Mouse (Mus musculus) CH12.LX (cell line): Measurements from ENCODE around the gene Cd163l1. TPM values are rescaled to one million over a fixed set of nuclear protein-coding genes. Genes with fewer than 3 reads are reported as not detected.

Experiments
- DNase-seq: peaks from one replicate; pipeline ENCODE4 v3.0.0-alpha.2; 2013; ENCODE audit errors: extremely low read depth
- H3K27ac ChIP-seq: 2 replicates; pipeline ENCODE4 v1.5.1; 2012; ENCODE audit warnings: low read depth, mild to moderate bottlenecking, control low read depth, moderate library complexity; ENCODE audit not compliant: insufficient read depth
- H3K27me3 ChIP-seq: replicated peaks from 2 replicates; pipeline ENCODE3; 2012; ENCODE audit warnings: inconsistent platforms
- H3K36me3 ChIP-seq, 2 experiments: replicated peaks in 1 of 2; 2 replicates each; pipeline versions ENCODE3 to v1.6.1; 2012; ENCODE audit warnings: inconsistent platforms in 1 of 2, low read length in 1 of 2, mild to moderate bottlenecking in 1 of 2, mixed read lengths in 1 of 2, moderate library complexity in 1 of 2; ENCODE audit not compliant: control insufficient read depth in 1 of 2, insufficient read depth in 1 of 2
- H3K4me1 ChIP-seq, 2 experiments: 2 replicates each; pipeline ENCODE4 v1.6.1; 2012; ENCODE audit warnings: inconsistent platforms in 1 of 2, moderate library complexity in 1 of 2; ENCODE audit not compliant: insufficient read depth in 2 of 2, control insufficient read depth in 1 of 2
- H3K4me2 ChIP-seq: 2 replicates; pipeline ENCODE4 v1.6.1; 2012; ENCODE audit warnings: low read depth, mild to moderate bottlenecking, control low read depth; ENCODE audit not compliant: poor library complexity, insufficient read depth, severe bottlenecking
- H3K4me3 ChIP-seq, 3 experiments: fragments of 150-350 bp in 1 of 3; sonication (generic) in 1 of 3; replicated peaks in 1 of 3; 2 replicates each; pipeline versions ENCODE3 to v1.5.1; 2011 to 2012; ENCODE audit warnings: low read depth in 2 of 3, low read length in 2 of 3, mild to moderate bottlenecking in 2 of 3, moderate library complexity in 2 of 3, control low read depth in 1 of 3, improper control_type of control experiment in 1 of 3, inconsistent platforms in 1 of 3, mixed read lengths in 1 of 3; ENCODE audit not compliant: poor library complexity in 1 of 3
- H3K79me2 ChIP-seq: replicated peaks from 2 replicates; pipeline ENCODE4 v1.6.1; 2012; ENCODE audit warnings: mild to moderate bottlenecking, moderate library complexity; ENCODE audit not compliant: control insufficient read depth, poor library complexity, insufficient read depth, severe bottlenecking; ENCODE audit errors: extremely low read depth
- H3K9ac ChIP-seq: 2 replicates; pipeline ENCODE4 v1.6.1; 2012; ENCODE audit warnings: low read depth, mild to moderate bottlenecking, control low read depth, moderate library complexity; ENCODE audit not compliant: insufficient read depth
- H3K9me3 ChIP-seq: replicated peaks from 2 replicates; pipeline ENCODE3; 2012; ENCODE audit warnings: low read length, inconsistent platforms, mixed read lengths
- BHLHE40 ChIP-seq: IDR thresholded peaks from 2 replicates; pipeline ENCODE4 v1.6.1; 2011; ENCODE audit warnings: mild to moderate bottlenecking, low read depth, low read length, improper control_type of control experiment
- CHD1 ChIP-seq: IDR thresholded peaks from 2 replicates; pipeline ENCODE4 v1.6.1; 2012; ENCODE audit warnings: low read depth, low read length, improper control_type of control experiment, inconsistent platforms
- ELF1 ChIP-seq: IDR thresholded peaks from 2 replicates; pipeline ENCODE4 v1.6.1; 2014; ENCODE audit warnings: low read depth, mild to moderate bottlenecking, inconsistent platforms, low read length, improper control_type of control experiment
- HCFC1 ChIP-seq: IDR thresholded peaks from 2 replicates; pipeline ENCODE4 v1.6.1; 2012; ENCODE audit warnings: low read depth, mild to moderate bottlenecking, inconsistent platforms, low read length, improper control_type of control experiment
- IRF4 ChIP-seq: IDR thresholded peaks from 2 replicates; pipeline ENCODE4 v1.6.1; 2014; ENCODE audit warnings: low read depth, mild to moderate bottlenecking, inconsistent platforms, low read length, improper control_type of control experiment
- JUND ChIP-seq: conservative IDR thresholded peaks from 2 replicates; pipeline ENCODE4 v1.6.1; 2011; ENCODE audit warnings: low read depth, low read length, improper control_type of control experiment
- MAFK ChIP-seq: IDR thresholded peaks from 2 replicates; pipeline ENCODE4 v1.6.1; 2011; ENCODE audit warnings: low read length, improper control_type of control experiment; ENCODE audit not compliant: insufficient replicate concordance
- MEF2A ChIP-seq: IDR thresholded peaks from 2 replicates; pipeline ENCODE4 v1.6.1; 2014; ENCODE audit warnings: low read depth, mild to moderate bottlenecking, inconsistent platforms, low read length, improper control_type of control experiment, borderline replicate concordance
- MYC ChIP-seq: IDR thresholded peaks from 2 replicates; pipeline ENCODE4 v1.6.1; 2011; ENCODE audit warnings: low read depth, mild to moderate bottlenecking, improper control_type of control experiment, low read length
- NELFE ChIP-seq: IDR thresholded peaks from 2 replicates; pipeline ENCODE4 v1.6.1; 2011; ENCODE audit warnings: low read depth, low read length, improper control_type of control experiment
- NRF1 ChIP-seq: IDR thresholded peaks from 2 replicates; pipeline ENCODE4 v1.6.1; 2014; ENCODE audit warnings: low read depth, mild to moderate bottlenecking, inconsistent platforms, low read length, improper control_type of control experiment, moderate library complexity
- PAX5 ChIP-seq: IDR thresholded peaks from 2 replicates; pipeline ENCODE4 v1.6.1; 2012; ENCODE audit warnings: low read length, inconsistent platforms, mixed read lengths
- POLR2A ChIP-seq: IDR thresholded peaks from 2 replicates; pipeline ENCODE4 v1.6.1; 2011; ENCODE audit warnings: low read depth, mild to moderate bottlenecking, improper control_type of control experiment, low read length
- POLR2AphosphoS2 ChIP-seq: IDR thresholded peaks from 2 replicates; pipeline ENCODE4 v1.6.1; 2011; ENCODE audit warnings: low read depth, low read length, improper control_type of control experiment
- SIN3A ChIP-seq: IDR thresholded peaks from 2 replicates; pipeline ENCODE4 v1.6.1; 2012; ENCODE audit warnings: low read length, improper control_type of control experiment, inconsistent platforms
- TBP ChIP-seq: conservative IDR thresholded peaks from 2 replicates; pipeline ENCODE4 v1.6.1; 2011; ENCODE audit warnings: low read depth, low read length, improper control_type of control experiment
- TCF12 ChIP-seq: IDR thresholded peaks from 2 replicates; pipeline ENCODE4 v1.6.1; 2014; ENCODE audit warnings: low read depth, mild to moderate bottlenecking, inconsistent platforms, low read length, improper control_type of control experiment
- UBTF ChIP-seq: IDR thresholded peaks from 2 replicates; pipeline ENCODE4 v1.6.1; 2012; ENCODE audit warnings: low read depth, mild to moderate bottlenecking, inconsistent platforms, low read length, improper control_type of control experiment, moderate library complexity
- USF1 ChIP-seq: IDR thresholded peaks from 2 replicates; pipeline ENCODE4 v1.6.1; 2014; ENCODE audit warnings: low read depth, mild to moderate bottlenecking, inconsistent platforms, low read length, improper control_type of control experiment
- ZC3H11A ChIP-seq: IDR thresholded peaks from 2 replicates; pipeline ENCODE4 v1.6.1; 2012; ENCODE audit warnings: low read depth, mild to moderate bottlenecking, inconsistent platforms, low read length, improper control_type of control experiment
- ZMIZ1 ChIP-seq: IDR thresholded peaks from 2 replicates; pipeline ENCODE4 v1.6.1; 2012; ENCODE audit warnings: low read depth, mild to moderate bottlenecking, inconsistent platforms, low read length, improper control_type of control experiment
- dilution Hi-C: fragments of 300-500 bp; cut with MboI; formaldehyde crosslinking; loops from 2 replicates; pipeline ENCODE4 v1.14.3; 2020; ENCODE audit warnings: low sequenced_read_pairs; ENCODE audit not compliant: extremely low pct_unique_long_range_greater_than_20kb, extremely low pct_ligation_motif_present
- in situ Hi-C: fragments of 300-500 bp; cut with MboI; formaldehyde crosslinking; loops from 3 replicates; pipeline ENCODE4 v1.14.3; 2019; ENCODE audit warnings: low sequenced_read_pairs, low pct_ligation_motif_present, low pct_unique_long_range_greater_than_20kb, mixed read lengths
- polyA plus RNA-seq: library from polyadenylated mRNA; unstranded; fragments of >175 nt; gene quantifications from 2 replicates; pipeline ENCODE4 v1.2.1, GENCODE M21; 2012; ENCODE audit warnings: low read depth; ENCODE audit not compliant: insufficient read length
- total RNA-seq, 2 experiments: library from RNA; depleted of rRNA; stranded (reverse); fragments of 300-350 nt in 1 of 2; fragments of >200 nt in 1 of 2; gene quantifications; 2 replicates each; pipeline ENCODE4 v1.2.3; 2012 to 2014

The Cd163l1 gene
- not detected in 2 replicates for total RNA-seq (2012; rRNA removed)
- not detected in 2 replicates for total RNA-seq (2014; rRNA removed)
- polyA plus RNA-seq: not detected in 2 replicates

DNA sequence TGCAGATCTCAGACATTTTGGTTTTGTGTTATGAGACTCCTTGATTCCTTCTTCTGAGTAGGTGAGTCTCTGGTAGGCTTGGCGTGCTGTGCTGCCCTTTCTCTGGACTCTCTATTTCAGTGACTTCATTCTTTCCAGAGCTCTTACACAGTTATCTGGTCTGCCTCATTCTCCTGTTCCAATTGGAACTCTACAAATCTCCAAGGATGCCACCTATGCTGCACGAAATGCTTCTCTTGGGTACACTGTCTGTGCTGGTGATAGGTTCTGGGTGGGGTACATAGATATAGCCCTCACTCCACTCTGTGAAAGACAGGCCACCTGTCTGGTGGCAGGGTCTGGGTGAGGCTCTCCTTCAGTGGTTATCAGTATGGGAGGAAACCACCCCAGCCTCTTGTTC, at the start of gene Cd163l1:
Gene Cd163l1, plus strand, starts transcription at position 301 of the 400 bp plus-strand sequence.
- Histone ChIP-seq H3K36me3 (no peaks in the 10 kb centered on the region), H3K4me1 (no peaks in the 10 kb centered on the region), H3K9me3 (no peaks in the 10 kb centered on the region), H3K27ac (no peak within 1 kb of the TSS), H3K27me3 (peaks cover 87% of the 10 kb centered on the region), H3K4me2 (no peak within 1 kb of the TSS)
- dilution Hi-C loops: no loop called here
- no peak for TF ChIP-seq TCF12
- TF ChIP-seq MYC: no peak
- no peak for TF ChIP-seq USF1
- TF ChIP-seq PAX5: no peak
- TF ChIP-seq, all 38 proteins: peak for 0
- no peak within 1 kb of the TSS for H3K4me3 ChIP-seq
- no peak within 1 kb of the TSS for H3K9ac ChIP-seq
- no peak for DNase-seq
- H3K79me2 ChIP-seq: no peaks in the 10 kb centered on the region
- in situ Hi-C loops: no loop called here

DNA sequence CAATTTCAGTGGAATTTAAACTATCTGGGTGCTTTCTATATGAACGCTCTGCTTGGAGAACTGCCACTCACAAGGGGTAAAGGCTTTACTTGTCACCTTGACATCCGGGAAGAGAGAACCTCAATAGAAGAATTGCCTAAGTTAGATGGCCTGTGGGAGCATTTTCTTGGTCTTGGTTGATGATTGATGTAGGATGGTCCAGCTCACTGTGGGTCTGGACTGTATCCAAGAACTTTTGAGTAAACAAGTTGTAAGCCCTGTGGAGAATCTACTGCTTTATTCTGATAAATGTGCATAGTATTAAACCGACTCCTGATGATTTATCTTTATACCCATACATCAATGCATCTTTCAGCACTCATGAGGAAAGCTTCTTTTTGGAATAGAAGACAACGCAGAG, 48.7 kb upstream of the Cd163l1 start:
- TF ChIP-seq MEF2A (no peak), POLR2A (no peak), NELFE (no peak), UBTF (no peak), ZMIZ1 (no peak), IRF4 (no peak), ELF1 (no peak), ZC3H11A (no peak), TCF12 (no peak), TBP (no peak), SIN3A (no peak), POLR2AphosphoS2 (no peak), CHD1 (no peak), HCFC1 (no peak), MAFK (no peak), JUND (no peak), NRF1 (no peak), BHLHE40 (no peak)
- H3K4me1 ChIP-seq: no peaks in the 10 kb centered on the region
- no peaks in the 10 kb centered on the region for H3K36me3 ChIP-seq
- no peak overlapping the region for H3K4me2 ChIP-seq
- in situ Hi-C loops: no loop called here
- H3K9ac ChIP-seq: no peak overlapping the region
- no peak overlapping the region for H3K27ac ChIP-seq
- no peak overlapping the region for H3K4me3 ChIP-seq
- H3K79me2 ChIP-seq: no peaks in the 10 kb centered on the region
- peaks cover 8% of the 10 kb centered on the region for H3K9me3 ChIP-seq
- no peak for DNase-seq
- dilution Hi-C loops: no loop called here
- H3K27me3 ChIP-seq: peaks cover 70% of the 10 kb centered on the region
